Mouse (Mus musculus) heart, embryonic 10.5 days (tissue): Measurements from ENCODE around the gene Cyb5b. TPM values are rescaled to one million over a fixed set of nuclear protein-coding genes. Genes with fewer than 3 reads are reported as not detected.

Source experiments
- DNase-seq: peaks from one replicate; pipeline ENCODE4 v3.0.0-alpha.2; 2017; ENCODE audit warnings: low spot score
- H3K27ac ChIP-seq: fragments of 300-500 bp; sonication (generic); 2 replicates; pipeline ENCODE4 v1.5.1; 2016; ENCODE audit warnings: mild to moderate bottlenecking
- H3K27me3 ChIP-seq: fragments of 300-500 bp; sonication (generic); 2 replicates; pipeline ENCODE4 v1.6.1; 2016; ENCODE audit warnings: mild to moderate bottlenecking; ENCODE audit not compliant: poor library complexity, insufficient read depth, severe bottlenecking
- H3K36me3 ChIP-seq: fragments of 300-500 bp; sonication (generic); 2 replicates; pipeline ENCODE4 v1.6.1; 2016; ENCODE audit warnings: mild to moderate bottlenecking, moderate library complexity
- H3K4me1 ChIP-seq: fragments of 300-500 bp; sonication (generic); 2 replicates; pipeline ENCODE4 v1.6.1; 2016; ENCODE audit warnings: mild to moderate bottlenecking
- H3K4me3 ChIP-seq: fragments of 300-500 bp; sonication (generic); 2 replicates; pipeline ENCODE4 v1.5.1; 2016; ENCODE audit warnings: mild to moderate bottlenecking, moderate library complexity
- H3K9me3 ChIP-seq: fragments of 300-500 bp; sonication (generic); 2 replicates; pipeline ENCODE4 v1.6.1; 2016; ENCODE audit warnings: mild to moderate bottlenecking, moderate library complexity
- WGBS: fragments of 180-500 bp; shearing (Covaris S2); methylation state at CpG from one replicate; pipeline ENCODE4 v1.1.7; 2016; 5-methylcytosine and 5-hydroxymethylcytosine counted together
- polyA plus RNA-seq: library from polyadenylated mRNA; unstranded; fragments of >200 nt; fragmentation: Nextera tagmentation; extraction: Ambion mirVana; gene quantifications from 2 replicates; pipeline ENCODE4 v1.2.1, GENCODE M21; 2016

Gene Cyb5b
- polyA plus RNA-seq, 1 experiment from 2014 or later: 92.3 TPM

DNA sequence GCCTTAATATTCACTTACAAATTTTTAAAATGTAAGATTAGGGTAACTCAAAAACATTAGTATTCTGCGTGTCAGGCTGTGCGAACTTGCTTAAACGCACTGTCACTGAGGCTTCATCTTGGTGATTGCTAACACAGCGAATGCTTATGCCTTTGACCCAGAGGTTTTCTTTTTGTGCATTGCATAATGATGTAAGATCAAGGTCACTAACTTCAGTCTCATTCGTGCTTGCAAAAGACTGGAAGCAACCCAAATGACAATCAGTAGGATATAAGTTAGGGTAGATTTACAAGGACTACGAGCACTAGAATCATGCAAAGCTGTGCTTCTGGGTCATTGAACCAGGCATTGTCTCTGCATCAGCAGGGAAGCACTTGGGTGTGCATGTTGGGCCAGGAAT, 12.8 kb upstream of the Cyb5b start:
- WGBS: 94% methylated on average over 6 of the region's 6 CpGs
- DNase-seq: no peak
- H3K27ac ChIP-seq: no peak overlapping the region

DNA sequence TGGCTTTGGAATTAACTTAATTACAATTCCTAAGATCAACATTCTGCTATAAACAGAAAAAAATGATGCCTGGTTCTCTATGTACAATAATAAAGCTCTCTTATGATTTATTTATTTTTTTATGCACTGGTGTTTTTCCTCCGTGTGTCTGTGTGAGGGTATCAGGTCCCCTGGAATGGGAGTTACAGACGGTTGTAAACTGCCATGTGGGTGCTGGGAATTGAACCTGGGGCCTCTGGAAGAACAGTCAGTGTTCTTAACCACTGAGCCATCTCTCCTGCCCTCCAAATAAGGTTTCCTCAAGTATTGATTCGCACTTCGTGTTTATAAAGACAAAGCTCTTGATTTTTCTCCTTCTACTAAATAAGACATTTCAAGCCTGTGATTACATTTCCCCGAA, 12.1 kb upstream of the Cyb5b start:
- 91% methylated on average over 5 of the region's 5 CpGs for WGBS
- H3K9me3 ChIP-seq: no peaks in the 10 kb centered on the region
- H3K4me1 ChIP-seq: peaks cover 31% of the 10 kb centered on the region
- H3K36me3 ChIP-seq: no peaks in the 10 kb centered on the region
- H3K27me3 ChIP-seq: no peaks in the 10 kb centered on the region
- no peak overlapping the region for H3K27ac ChIP-seq
- H3K4me3 ChIP-seq: no peak overlapping the region
- DNase-seq: no peak

More for the DNA sequence above, 12.8 kb upstream of the Cyb5b start:
- H3K4me3 ChIP-seq: no peak overlapping the region
- H3K4me1 ChIP-seq: peaks cover 38% of the 10 kb centered on the region
- no peaks in the 10 kb centered on the region for H3K36me3 ChIP-seq
- H3K9me3 ChIP-seq: no peaks in the 10 kb centered on the region
- no peaks in the 10 kb centered on the region for H3K27me3 ChIP-seq

DNA sequence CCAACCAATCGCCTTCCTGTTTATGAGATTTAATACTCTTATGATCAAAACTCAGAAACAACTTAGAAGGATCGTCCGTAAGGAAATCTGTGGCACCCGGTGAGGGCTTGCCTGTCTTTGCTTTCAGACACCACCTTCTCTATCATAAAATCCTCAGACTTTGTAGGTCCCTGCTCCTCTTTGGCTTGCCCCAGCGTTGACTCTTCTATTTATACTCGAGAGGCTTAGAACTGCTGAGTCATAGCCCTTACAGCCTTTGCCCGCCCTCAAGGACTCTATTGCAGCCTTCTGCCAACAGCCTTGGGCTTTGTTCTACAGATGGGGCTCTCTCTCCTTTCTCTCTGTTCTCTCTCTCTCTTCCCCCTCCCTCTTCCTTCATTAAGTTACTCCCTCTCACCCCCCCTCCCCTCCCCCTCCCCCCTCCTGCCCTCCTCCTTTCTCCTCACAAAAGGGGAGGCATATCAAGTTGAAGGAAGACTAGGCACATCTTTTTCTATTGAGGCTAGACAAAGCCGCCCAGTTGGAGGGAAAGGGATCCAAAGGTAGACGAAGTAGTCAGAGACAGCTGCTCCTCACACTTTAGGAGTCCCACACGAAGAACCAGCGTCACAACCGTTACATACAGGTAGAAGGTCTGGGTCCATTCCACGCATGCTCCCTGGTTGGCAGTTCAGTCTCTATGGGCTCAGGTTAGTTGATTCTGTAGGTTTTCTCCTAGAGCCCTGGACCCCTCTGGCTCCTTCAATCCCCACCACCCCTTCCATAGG, 10.6 kb upstream of the Cyb5b start:
- no peak for DNase-seq
- WGBS: 44% methylated on average over 13 of the region's 13 CpGs
- Histone ChIP-seq H3K4me3 (0 out of 2 replicates have a peak overlapping the region, but pooled peaks have one; percentile 5), H3K36me3 (no peaks in the 10 kb centered on the region), H3K9me3 (no peaks in the 10 kb centered on the region), H3K27ac (peak overlapping the region; percentile 77), H3K4me1 (peaks cover 22% of the 10 kb centered on the region), H3K27me3 (no peaks in the 10 kb centered on the region)

GRCm38 (mm10) chr8:107142539-107142938, 7.9 kb upstream of the Cyb5b start:
- 85% methylated on average over 4 of the region's 4 CpGs for WGBS
- Histone ChIP-seq H3K27me3 (no peaks in the 10 kb centered on the region), H3K4me3 (no peak overlapping the region), H3K9me3 (no peaks in the 10 kb centered on the region), H3K4me1 (peaks cover 16% of the 10 kb centered on the region), H3K36me3 (no peaks in the 10 kb centered on the region), H3K27ac (no peak overlapping the region)
- DNase-seq: no peak

- 62% methylated on average over 4 of the region's 4 CpGs for whole genome bisulfite sequencing
- H3K4me3 ChIP-seq: no peak overlapping the region
- H3K27ac ChIP-seq: no peak overlapping the region
- H3K27me3 ChIP-seq: no peaks in the 10 kb centered on the region
- peaks cover 16% of the 10 kb centered on the region for H3K4me1 ChIP-seq
- no peaks in the 10 kb centered on the region for H3K9me3 ChIP-seq
- H3K36me3 ChIP-seq: no peaks in the 10 kb centered on the region
- no peak for DNase-seq
These were observed 6.9 kb upstream of the Cyb5b start for GRCm38 (mm10) chr8:107143501-107143900.

DNA sequence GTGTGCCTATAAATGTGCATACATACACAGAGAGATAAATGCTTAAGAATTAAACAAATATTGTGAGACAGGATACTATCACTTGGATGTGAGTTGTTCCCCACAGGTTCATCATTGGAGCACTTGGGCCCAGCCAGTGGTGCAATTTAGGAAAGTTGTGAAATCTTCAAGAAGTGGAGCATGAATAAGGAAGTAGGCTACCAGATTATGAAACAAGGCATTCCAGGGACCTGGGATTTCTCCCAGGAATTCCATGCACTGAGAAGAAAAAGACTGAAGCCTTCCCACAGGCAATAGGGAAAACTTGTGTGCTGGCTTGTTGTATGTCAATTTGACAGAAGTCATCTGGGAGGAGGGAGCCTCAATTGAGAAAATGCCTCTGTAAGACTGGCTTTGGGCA, 4.3 kb upstream of the Cyb5b start:
- no peak overlapping the region for H3K4me3 ChIP-seq
- no peaks in the 10 kb centered on the region for H3K27me3 ChIP-seq
- H3K9me3 ChIP-seq: no peaks in the 10 kb centered on the region
- H3K4me1 ChIP-seq: peaks cover 6% of the 10 kb centered on the region
- no peaks in the 10 kb centered on the region for H3K36me3 ChIP-seq
- no peak for DNase-seq
- H3K27ac ChIP-seq: no peak overlapping the region

DNA sequence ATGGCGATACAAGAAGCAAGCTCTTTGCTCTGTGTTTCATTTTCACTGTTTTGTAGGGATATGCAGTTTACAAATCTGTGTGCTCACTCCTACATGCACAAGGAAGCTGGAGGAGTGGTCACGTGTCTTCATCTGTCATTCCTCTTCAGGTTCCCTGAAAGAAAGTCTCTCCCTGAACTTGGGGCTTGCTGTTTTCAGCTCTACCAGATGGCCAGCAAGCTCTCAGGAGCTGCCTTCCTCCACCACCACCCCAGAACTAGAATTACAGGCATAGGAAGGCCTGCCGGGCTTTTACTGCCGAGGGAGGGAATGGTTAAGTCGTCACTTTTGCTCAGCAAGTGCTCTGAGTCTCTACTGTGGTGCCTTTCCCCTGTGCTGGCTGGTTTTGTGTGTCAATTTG, 1.6 kb upstream of the Cyb5b start:
- peaks cover 15% of the 10 kb centered on the region for H3K36me3 ChIP-seq
- no peak overlapping the region for H3K27ac ChIP-seq

GRCm38 (mm10) chr8:107150057-107150403, 410 bp upstream of the Cyb5b start:
- DNase-seq: no peak
- 28% methylated on average over 6 of the region's 6 CpGs for whole genome bisulfite sequencing
- peak overlapping the region; percentile 89 for H3K4me3 ChIP-seq
- H3K36me3 ChIP-seq: peaks cover 27% of the 10 kb centered on the region
- peak overlapping the region; percentile 96 for H3K27ac ChIP-seq
- H3K27me3 ChIP-seq: no peaks in the 10 kb centered on the region
- no peaks in the 10 kb centered on the region for H3K9me3 ChIP-seq
- H3K4me1 ChIP-seq: peaks cover 11% of the 10 kb centered on the region

More for the DNA sequence above, 1.6 kb upstream of the Cyb5b start:
- no peak overlapping the region for H3K4me3 ChIP-seq
- H3K4me1 ChIP-seq: peaks cover 11% of the 10 kb centered on the region
- H3K9me3 ChIP-seq: no peaks in the 10 kb centered on the region
- H3K27me3 ChIP-seq: no peaks in the 10 kb centered on the region
- no peak for DNase-seq
- WGBS: 83% methylated on average over 5 of the region's 5 CpGs

DNA sequence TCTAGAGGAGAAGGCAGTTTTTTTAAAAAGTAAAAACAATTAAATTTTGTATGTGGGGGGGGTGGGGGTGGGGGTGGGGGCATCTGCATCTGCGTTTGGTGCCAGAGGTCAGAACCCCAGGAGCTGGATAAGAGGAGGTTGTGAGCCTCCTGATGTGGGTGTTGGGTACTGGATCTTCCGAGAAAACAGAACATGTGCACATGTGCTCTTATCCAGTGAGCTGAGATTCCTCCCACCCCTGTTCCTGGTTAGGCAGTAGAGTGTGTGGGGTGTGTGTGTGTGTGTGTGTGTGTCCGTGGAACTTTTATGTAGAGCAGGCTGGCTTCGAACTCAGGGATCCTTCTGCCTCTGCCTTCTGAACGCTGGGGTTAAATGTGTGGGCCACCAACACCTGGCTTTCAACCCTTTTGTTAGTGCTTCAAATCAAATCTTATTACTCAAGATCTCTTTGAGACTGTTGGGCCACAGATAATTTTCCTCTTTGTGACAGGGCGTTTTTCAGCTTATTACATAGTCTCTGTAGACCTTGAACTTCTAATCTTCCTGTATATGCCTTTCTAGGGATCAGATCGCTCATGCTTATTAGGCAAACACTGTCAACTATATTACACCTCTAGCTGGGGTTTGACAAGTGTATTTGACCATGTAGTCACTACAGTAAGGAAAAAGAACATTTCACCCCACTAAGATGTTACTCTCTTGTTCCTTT, 926 bp downstream of the Cyb5b start:
- 74% methylated on average over 7 of the region's 7 CpGs for WGBS
- no peaks in the 10 kb centered on the region for H3K9me3 ChIP-seq
- peaks cover 40% of the 10 kb centered on the region for H3K36me3 ChIP-seq
- H3K4me1 ChIP-seq: peaks cover 11% of the 10 kb centered on the region
- DNase-seq: no peak
- H3K4me3 ChIP-seq: peak overlapping the region; percentile 89
- peak overlapping the region; percentile 96 for H3K27ac ChIP-seq
- no peaks in the 10 kb centered on the region for H3K27me3 ChIP-seq

DNA sequence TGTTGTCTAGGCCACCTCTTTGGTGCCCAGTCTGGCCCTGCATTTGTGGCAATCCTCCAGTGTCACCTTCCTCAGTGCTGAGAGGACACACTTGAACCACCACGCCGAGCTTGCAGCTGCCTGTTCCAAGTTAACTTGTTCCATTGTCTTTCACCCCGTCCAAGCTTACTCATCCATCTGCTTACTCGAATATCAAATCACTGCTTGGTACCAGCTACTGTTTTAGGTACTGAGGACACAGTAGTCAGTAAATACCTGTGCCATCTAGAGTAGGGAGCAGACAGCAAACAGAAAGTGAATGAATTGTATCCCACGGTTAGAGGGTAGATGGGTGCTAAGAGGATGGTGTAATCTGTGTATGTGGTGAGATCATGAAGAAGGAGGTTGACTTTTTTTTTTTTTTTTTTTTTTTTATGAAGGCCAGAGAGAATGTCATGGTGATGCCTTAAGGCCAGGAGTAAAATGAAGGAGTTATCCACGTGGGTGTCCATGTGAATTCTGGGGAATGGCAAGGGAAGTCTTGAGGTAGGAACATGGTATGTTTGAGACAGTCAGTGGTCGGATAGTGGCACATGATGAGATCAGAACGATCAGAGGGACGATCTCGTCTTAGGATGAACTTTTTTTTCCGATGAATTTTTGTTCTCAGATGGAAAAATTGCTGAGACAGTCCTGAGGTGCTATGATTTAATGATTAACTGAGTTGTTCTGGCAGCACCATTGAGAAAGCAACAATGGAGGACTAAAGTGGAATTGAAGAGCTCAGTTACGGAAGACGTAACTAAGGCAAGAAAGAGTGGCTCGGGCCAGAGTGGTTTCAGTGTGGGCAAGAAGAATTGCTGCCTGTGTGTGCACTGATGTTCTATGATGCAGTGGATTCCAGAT, 3.1 kb downstream of the Cyb5b start:
- Histone ChIP-seq H3K4me3 (no peak overlapping the region), H3K9me3 (no peaks in the 10 kb centered on the region), H3K36me3 (peaks cover 57% of the 10 kb centered on the region), H3K4me1 (peaks cover 18% of the 10 kb centered on the region), H3K27ac (no peak overlapping the region), H3K27me3 (no peaks in the 10 kb centered on the region)
- no peak for DNase-seq
- 91% methylated on average over 14 of the region's 14 CpGs for WGBS

- Histone ChIP-seq H3K9me3 (no peaks in the 10 kb centered on the region), H3K27me3 (no peaks in the 10 kb centered on the region), H3K36me3 (peaks cover 69% of the 10 kb centered on the region), H3K27ac (no peak overlapping the region), H3K4me1 (peaks cover 7% of the 10 kb centered on the region; the same call in 1 of the 2 replicates), H3K4me3 (no peak overlapping the region)
- no peak for DNase-seq
These were observed 6.4 kb downstream of the Cyb5b start for GRCm38 (mm10) chr8:107156816-107157215.

DNA sequence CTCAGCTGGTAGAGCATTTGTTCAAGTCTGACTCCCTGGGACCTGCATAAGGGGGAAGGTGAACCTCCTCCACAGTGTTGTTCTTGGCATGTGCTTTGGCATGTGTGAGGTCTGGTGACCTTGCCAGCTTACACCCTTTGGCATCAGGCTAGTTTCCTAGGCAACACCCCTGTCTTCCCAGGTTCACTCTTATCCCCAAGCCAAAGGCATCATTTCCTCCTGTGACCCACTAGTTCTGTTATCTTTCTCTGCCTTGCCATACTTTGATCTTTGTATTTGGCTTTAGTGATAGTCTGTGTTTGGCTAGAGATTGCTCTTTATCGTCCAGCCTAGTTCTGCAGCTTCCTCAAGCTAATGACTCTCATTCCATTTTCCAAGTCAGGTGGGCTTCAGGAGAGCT, 7.4 kb downstream of the Cyb5b start:
- Histone ChIP-seq H3K4me3 (no peak overlapping the region), H3K4me1 (peaks cover 7% of the 10 kb centered on the region; the same call in 1 of the 2 replicates), H3K27ac (no peak overlapping the region), H3K9me3 (no peaks in the 10 kb centered on the region), H3K36me3 (peaks cover 69% of the 10 kb centered on the region), H3K27me3 (no peaks in the 10 kb centered on the region)
- 39% methylated on average over 1 of the region's 1 CpGs for WGBS
- DNase-seq: no peak

DNA sequence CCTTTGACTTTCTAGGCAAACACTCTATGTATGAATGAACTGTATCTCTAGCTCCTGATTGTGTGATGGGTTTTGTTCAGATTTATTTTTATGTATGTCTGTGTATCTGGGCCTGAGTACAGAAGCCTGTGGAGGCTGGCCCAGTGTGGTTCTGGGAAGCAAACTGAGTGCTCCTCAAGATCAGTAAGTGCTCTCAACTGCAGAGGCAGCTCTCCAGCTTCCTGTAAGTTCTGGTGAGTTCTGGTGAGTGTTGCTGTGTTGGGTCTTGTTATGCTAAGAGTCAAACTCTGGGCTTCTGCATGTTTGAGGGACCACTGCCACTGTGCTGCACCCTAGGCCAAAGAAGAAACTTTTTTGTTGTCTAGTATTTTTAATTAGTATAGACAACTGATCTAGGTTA, 8.4 kb downstream of the Cyb5b start:
- Histone ChIP-seq H3K4me1 (peaks cover 9% of the 10 kb centered on the region), H3K27me3 (no peaks in the 10 kb centered on the region), H3K9me3 (no peaks in the 10 kb centered on the region), H3K27ac (no peak overlapping the region), H3K4me3 (no peak overlapping the region), H3K36me3 (peaks cover 69% of the 10 kb centered on the region)
- DNase-seq: no peak
